Mouse (Mus musculus) heart, postnatal 4 days (tissue): ENCODE data around the gene Rps25. TPM values are rescaled to one million over a fixed set of nuclear protein-coding genes. Genes with fewer than 3 reads are reported as not detected.

Experiments
- DNase-seq: peaks from one replicate; pipeline ENCODE4 v3.0.0; 2021
- microRNA-seq, 2 experiments: library from miRNA; unstranded; fragments of <30 nt; microRNA quantifications; one replicate each; pipeline ENCODE4 v1.2.0; 2021 to 2022
- total RNA-seq, 2 experiments: library from RNA; stranded (reverse); gene quantifications; 2 replicates each; pipeline ENCODE4 v1.2.3; 2021

The Rps25 gene
- total RNA-seq, 2 experiments from 2014 or later, result 1,107 to 1,153 TPM

GRCm38 (mm10) chr9:44457035-44457742 lies 50.2 kb downstream of the Rps25 start:
- peak; percentile 36 for DNase-seq

Small RNA genes within 50 kb of the gene (microRNA-seq; reads per million reads assigned to microRNA genes)
- 0.61 to 0.69 reads per million in 2 experiments for gene Mir7085

Other genes with a start within 250 kb of the Rps25 start
- gene Cbl, start 173.1 kb upstream of the Rps25 start, total RNA-seq, result 10 to 100 TPM; 28.5 to 28.8 TPM
- not detected for gene Ccdc153, start 166.5 kb upstream of the Rps25 start, total RNA-seq
- 1 to 10 TPM in 1 of 2 experiments, under 1 TPM in 1; 0.92 to 1.0 TPM for gene Pdzd3, start 155.7 kb upstream of the Rps25 start, total RNA-seq
- 10 to 100 TPM; 13.8 to 15.3 TPM for gene Nlrx1, start 138.5 kb upstream of the Rps25 start, total RNA-seq
- 1 to 10 TPM; 1.2 to 1.5 TPM for gene Abcg4, start 118.5 kb upstream of the Rps25 start, total RNA-seq
- 10 to 100 TPM; 15.4 to 16.3 TPM for gene Hinfp, start 101.5 kb upstream of the Rps25 start, total RNA-seq
- gene C2cd2l, start 86.9 kb upstream of the Rps25 start, total RNA-seq, result 10 to 100 TPM; 16.3 to 16.5 TPM
- 10 to 100 TPM; 24.1 to 25.0 TPM for gene Dpagt1, start 81.1 kb upstream of the Rps25 start, total RNA-seq
- 100 to 1,000 TPM; 157 to 164 TPM for gene H2afx, start 72.4 kb upstream of the Rps25 start, total RNA-seq
- 10 to 100 TPM; 54.0 to 60.6 TPM for gene Hmbs, start 62.9 kb upstream of the Rps25 start, total RNA-seq
- 10 to 100 TPM; 20.9 to 21.6 TPM for gene Vps11, start 45.5 kb upstream of the Rps25 start, total RNA-seq
- gene Hyou1, start 27.6 kb upstream of the Rps25 start, total RNA-seq, result 10 to 100 TPM; 42.1 to 45.8 TPM
- gene Slc37a4, start 10.3 kb upstream of the Rps25 start, total RNA-seq, result 10 to 100 TPM; 21.9 to 26.1 TPM
- gene Trappc4, start 461 bp downstream of the Rps25 start, total RNA-seq, result 10 to 100 TPM; 41.4 to 42.4 TPM
- gene Ccdc84, start 11.4 kb downstream of the Rps25 start, total RNA-seq, result 10 to 100 TPM; 14.3 to 14.7 TPM
- not detected for gene Foxr1, start 34.0 kb downstream of the Rps25 start, total RNA-seq
- gene Upk2, start 47.8 kb downstream of the Rps25 start, total RNA-seq, result not detected
- 10 to 100 TPM; 56.8 to 64.0 TPM for gene Bcl9l, start 75.7 kb downstream of the Rps25 start, total RNA-seq
- gene Cxcr5, start 154.7 kb downstream of the Rps25 start, total RNA-seq, result under 1 TPM; 0.14 to 0.29 TPM
- 100 to 1,000 TPM in 1 of 2 experiments, 10 to 100 TPM in 1; 99.8 to 101 TPM for gene Ddx6, start 197.8 kb downstream of the Rps25 start, total RNA-seq